Mouse (Mus musculus): ENCODE data around the gene Myom1. TPM values are rescaled to one million over a fixed set of nuclear protein-coding genes. Genes with fewer than 3 reads are reported as not detected.

The Myom1 gene
- total and polyA plus RNA-seq, 2 experiments from 2014 or later = 0.60 to 1.2 TPM

GRCm38 (mm10) chr17:71155271-71155670 is 152.8 kb downstream of the Myom1 start:
- no peak overlapping the region for H3K4me2 ChIP-seq (ENCODE audit: low read depth, low read length, poor library complexity, severe bottlenecking)
- no peaks in the 10 kb centered on the region for H3K4me1 ChIP-seq (ENCODE audit: insufficient read depth, low read length)
- no peaks in the 10 kb centered on the region for H3K27me3 ChIP-seq (ENCODE audit: insufficient read depth, low read length)
- TF ChIP-seq CTCF (IDR thresholded peaks at IDR 0.05) = no peak
- 71% methylated on average over 1 of the region's 1 CpGs for WGBS
- no peak overlapping the region for H3K9ac ChIP-seq (replicated peaks; ENCODE audit: low read length, poor library complexity, severe bottlenecking)
- no peaks in the 10 kb centered on the region for H3K36me3 ChIP-seq (ENCODE audit: insufficient read depth, low read length)
- H3K9me3 ChIP-seq (ENCODE audit: low read length) = no peaks in the 10 kb centered on the region
- no peak overlapping the region for H3K4me3 ChIP-seq (ENCODE audit: low read depth, low read length)
- DNase-seq (ENCODE audit: low spot score) (no peak), ATAC-seq (ENCODE audit: low FRiP score) (no peak)
- H3K27ac ChIP-seq (ENCODE audit: low read depth, low read length) = no peak overlapping the region

- DNase-seq (ENCODE audit: low spot score) (no peak), ATAC-seq (ENCODE audit: low FRiP score) (no peak)
- H3K27ac ChIP-seq (ENCODE audit: low read depth, low read length) = no peak overlapping the region
- no peaks in the 10 kb centered on the region for H3K36me3 ChIP-seq (ENCODE audit: insufficient read depth, low read length)
- TF ChIP-seq CTCF (IDR thresholded peaks at IDR 0.05) = no peak
- H3K9ac ChIP-seq (replicated peaks; ENCODE audit: low read length, poor library complexity, severe bottlenecking) = no peak overlapping the region
- H3K4me3 ChIP-seq (ENCODE audit: low read depth, low read length) = no peak overlapping the region
- H3K27me3 ChIP-seq (ENCODE audit: insufficient read depth, low read length) = no peaks in the 10 kb centered on the region
- no peaks in the 10 kb centered on the region for H3K4me1 ChIP-seq (ENCODE audit: insufficient read depth, low read length)
- no peak overlapping the region for H3K4me2 ChIP-seq (ENCODE audit: low read depth, low read length, poor library complexity, severe bottlenecking)
- 17% methylated on average over 4 of the region's 4 CpGs for WGBS
- H3K9me3 ChIP-seq (ENCODE audit: low read length) = no peaks in the 10 kb centered on the region
Observed at GRCm38 (mm10) chr17:71159152-71159567, 156.7 kb downstream of the Myom1 start.

DNA sequence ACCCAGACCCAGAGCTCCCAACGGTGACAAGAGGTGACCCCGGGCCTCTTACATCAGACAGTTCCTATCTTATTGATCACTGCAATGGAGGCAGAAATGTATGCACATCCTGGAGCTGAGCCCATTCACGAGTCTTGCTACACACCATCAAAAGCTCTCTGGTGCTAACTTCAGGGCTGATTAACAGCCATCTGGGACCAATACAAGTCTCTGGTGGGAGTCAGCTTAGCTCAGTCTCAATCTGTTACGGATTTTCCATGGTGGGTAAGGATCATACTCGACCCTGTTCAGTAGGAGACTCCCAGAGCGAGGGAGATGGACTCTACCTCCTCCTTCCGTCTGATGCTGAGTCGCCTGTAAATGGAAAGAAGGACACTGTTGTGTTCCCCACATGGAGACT is 157.3 kb downstream of the Myom1 start:
- no peaks in the 10 kb centered on the region for H3K27me3 ChIP-seq (ENCODE audit: insufficient read depth, low read length)
- DNase-seq (ENCODE audit: low spot score) (no peak), ATAC-seq (ENCODE audit: low FRiP score) (no peak)
- no peaks in the 10 kb centered on the region for H3K9me3 ChIP-seq (ENCODE audit: low read length)
- H3K36me3 ChIP-seq (ENCODE audit: insufficient read depth, low read length) = no peaks in the 10 kb centered on the region
- TF ChIP-seq CTCF (IDR thresholded peaks at IDR 0.05) = no peak
- H3K4me1 ChIP-seq (ENCODE audit: insufficient read depth, low read length) = no peaks in the 10 kb centered on the region
- H3K27ac ChIP-seq (ENCODE audit: low read depth, low read length) = no peak overlapping the region
- H3K4me3 ChIP-seq (ENCODE audit: low read depth, low read length) = no peak overlapping the region
- H3K4me2 ChIP-seq (ENCODE audit: low read depth, low read length, poor library complexity, severe bottlenecking) = no peak overlapping the region
- H3K9ac ChIP-seq (replicated peaks; ENCODE audit: low read length, poor library complexity, severe bottlenecking) = no peak overlapping the region
- 62% methylated on average over 8 of the region's 8 CpGs for WGBS

- Histone ChIP-seq H3K4me3 (ENCODE audit: low read depth, low read length) (no peak overlapping the region), H3K27ac (ENCODE audit: low read depth, low read length) (no peak overlapping the region), H3K9me3 (ENCODE audit: low read length) (no peaks in the 10 kb centered on the region), H3K4me1 (ENCODE audit: insufficient read depth, low read length) (no peaks in the 10 kb centered on the region), H3K9ac (replicated peaks; ENCODE audit: low read length, poor library complexity, severe bottlenecking) (no peak overlapping the region), H3K27me3 (ENCODE audit: insufficient read depth, low read length) (no peaks in the 10 kb centered on the region), H3K4me2 (ENCODE audit: low read depth, low read length, poor library complexity, severe bottlenecking) (no peak overlapping the region), H3K36me3 (ENCODE audit: insufficient read depth, low read length) (no peaks in the 10 kb centered on the region)
- DNase-seq (ENCODE audit: low spot score) (no peak), ATAC-seq (ENCODE audit: low FRiP score) (no peak)
- no peak for TF ChIP-seq CTCF (IDR thresholded peaks at IDR 0.05)
- WGBS = 87% methylated on average over 8 of the region's 8 CpGs
Observed at GRCm38 (mm10) chr17:71160244-71160995, 158.0 kb downstream of the Myom1 start.

GRCm38 (mm10) chr17:71164991-71165390 is 162.6 kb downstream of the Myom1 start:
- Histone ChIP-seq H3K4me3 (ENCODE audit: low read depth, low read length) (no peak overlapping the region), H3K4me1 (ENCODE audit: insufficient read depth, low read length) (no peaks in the 10 kb centered on the region), H3K9ac (replicated peaks; ENCODE audit: low read length, poor library complexity, severe bottlenecking) (no peak overlapping the region), H3K27me3 (ENCODE audit: insufficient read depth, low read length) (no peaks in the 10 kb centered on the region), H3K36me3 (ENCODE audit: insufficient read depth, low read length) (no peaks in the 10 kb centered on the region), H3K9me3 (ENCODE audit: low read length) (no peaks in the 10 kb centered on the region), H3K27ac (ENCODE audit: low read depth, low read length) (no peak overlapping the region), H3K4me2 (ENCODE audit: low read depth, low read length, poor library complexity, severe bottlenecking) (no peak overlapping the region)
- DNase-seq (ENCODE audit: low spot score) = no peak
- no peak for ATAC-seq (ENCODE audit: low FRiP score)
- 82% methylated on average over 6 of the region's 6 CpGs for WGBS
- no peak for TF ChIP-seq CTCF (IDR thresholded peaks at IDR 0.05)

DNA sequence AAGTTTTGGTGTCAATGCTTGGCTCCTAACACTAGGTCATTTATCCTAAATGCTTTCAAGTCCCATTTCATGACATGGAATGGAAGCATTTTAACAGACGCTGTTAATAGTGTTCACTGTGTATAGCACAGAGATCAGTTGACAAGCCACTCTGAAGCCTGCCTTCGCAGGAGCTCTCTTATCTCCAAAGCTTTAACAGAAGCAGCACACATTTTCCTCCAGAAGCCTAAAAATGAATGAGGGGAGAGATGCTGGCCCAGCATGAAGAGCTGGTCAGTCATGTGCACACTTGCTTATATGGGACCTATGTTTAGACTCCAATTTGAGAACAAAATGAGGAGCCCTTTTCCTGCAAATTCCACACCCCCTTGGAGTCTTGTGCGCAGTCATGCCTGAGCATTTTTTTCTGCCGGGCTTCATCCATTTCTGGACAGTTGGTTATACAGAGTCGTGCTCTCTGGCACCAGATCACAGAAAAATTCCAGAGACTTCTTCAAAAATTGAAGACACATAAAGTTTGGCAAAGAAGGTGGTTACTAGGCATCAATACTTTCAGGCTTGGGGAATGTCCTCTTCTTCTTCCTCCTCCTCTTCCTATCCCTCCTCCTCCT is 165.9 kb downstream of the Myom1 start:
- no peak for DNase-seq (ENCODE audit: low spot score)
- 86% methylated on average over 5 of the region's 5 CpGs for WGBS

More for the DNA sequence above, 165.9 kb downstream of the Myom1 start:
- Histone ChIP-seq H3K9ac (replicated peaks; ENCODE audit: low read length, poor library complexity, severe bottlenecking) (no peak overlapping the region), H3K4me1 (ENCODE audit: insufficient read depth, low read length) (no peaks in the 10 kb centered on the region), H3K9me3 (ENCODE audit: low read length) (no peaks in the 10 kb centered on the region), H3K4me2 (ENCODE audit: low read depth, low read length, poor library complexity, severe bottlenecking) (no peak overlapping the region), H3K36me3 (ENCODE audit: insufficient read depth, low read length) (no peaks in the 10 kb centered on the region), H3K27me3 (ENCODE audit: insufficient read depth, low read length) (no peaks in the 10 kb centered on the region), H3K27ac (ENCODE audit: low read depth, low read length) (no peak overlapping the region), H3K4me3 (ENCODE audit: low read depth, low read length) (no peak overlapping the region)
- TF ChIP-seq CTCF (IDR thresholded peaks at IDR 0.05) = no peak
- no peak for ATAC-seq (ENCODE audit: low FRiP score)

All from midbrain, postnatal 0 days (tissue).